Mouse (Mus musculus): ENCODE results near the gene Scgb2b26.
"Not testable (repeated sequence)": the region's sequence is repeated elsewhere in the genome, so short reads cannot be mapped to it uniquely, and the experiment has no call there.

The Scgb2b26 gene

GRCm38 (mm10) chr7:33944940-33945339, at the start of gene Scgb2b26:
Gene Scgb2b26, minus strand, starts transcription at chr7:33945040.
- in situ Hi-C loops (cut with MboI, MseI) = no loop called here

GRCm38 (mm10) chr7:33982281-33982680, 37.4 kb upstream of the Scgb2b26 start:
- in situ Hi-C loops (cut with MboI, MseI) = not testable (repeated sequence)

GRCm38 (mm10) chr7:33902982-33903381, 41.9 kb downstream of the Scgb2b26 start:
- in situ Hi-C loops (cut with MboI, MseI) = no loop called here

- in situ Hi-C loops (cut with MboI, MseI) = no loop called here
These were observed 44.0 kb downstream of the Scgb2b26 start for GRCm38 (mm10) chr7:33900803-33901202.

GRCm38 (mm10) chr7:33900007-33900406, 44.8 kb downstream of the Scgb2b26 start:
- in situ Hi-C loops (cut with MboI, MseI) = no loop called here
